Mouse (Mus musculus) Patski (cell line): ENCODE data around the gene Zfp952. TPM values are rescaled to one million over a fixed set of nuclear protein-coding genes. Genes with fewer than 3 reads are reported as not detected.
A peak's percentile ranks its signal among the peaks of the same experiment; 100 is the strongest.
"Not testable (repeated sequence)": the region's sequence is repeated elsewhere in the genome, so short reads cannot be mapped to it uniquely, and the experiment has no call there.

Experiments used
- ATAC-seq: fragments of 100-300 bp; one replicate; pipeline ENCODE4 v1.8.0; 2021
- CTCF ChIA-PET: fragments of 350-600 bp; sonication (Branson Sonifier 250); formaldehyde crosslinking; loops from one replicate; lab custom pipeline; 2022; ENCODE audit warnings: inconsistent platforms; lab: Charles Lee
- POLR2A ChIA-PET: fragments of 350-600 bp; sonication (Branson Sonifier 250); formaldehyde crosslinking; loops from one replicate; lab custom pipeline; 2022; ENCODE audit warnings: antibody characterized with exemption, inconsistent platforms; lab: Charles Lee
- DNase-seq: peaks from one replicate; pipeline ENCODE4 v3.0.0-alpha.2; 2011; ENCODE audit warnings: low read depth, low spot score
- H3K27me3 ChIP-seq: fragments of 371-371 bp; one replicate; pipeline ENCODE4 v1.5.1; 2021
- CTCF ChIP-seq: fragments of 100-300 bp; IDR thresholded peaks from one replicate; pipeline ENCODE4 v1.5.1; 2021
- in situ Hi-C: fragments of 300-500 bp; cut with MboI; formaldehyde crosslinking; loops from 3 replicates; pipeline ENCODE4 v1.11.1; 2018; ENCODE audit warnings: low pct_unique_long_range_greater_than_20kb, mixed read lengths
- polyA plus RNA-seq: library from polyadenylated mRNA; unstranded; gene quantifications from one replicate; pipeline ENCODE4 v1.2.3, GENCODE M21; 2021

Zfp952 gene
- polyA plus RNA-seq, 1 experiment from 2014 or later: 7.8 TPM

GRCm38 (mm10) chr17:32981361-32981760 is 11.6 kb upstream of the Zfp952 start:
- no peak for TF ChIP-seq CTCF
- ATAC-seq (no peak), DNase-seq (no peak)
- H3K27me3 ChIP-seq: no peaks in the 10 kb centered on the region
- ChIA-PET CTCF (interaction anchor here (1.2 kb wide), 1 partner anchor 13 kb away, joined by 4 read pairs; no protein-coding TSS in a partner anchor), POLR2A (interaction anchor here (0.6 kb wide), 1 partner anchor 53 kb away, joined by 3 read pairs; no protein-coding TSS in a partner anchor)
- in situ Hi-C loops: no loop called here

- ChIA-PET POLR2A (interaction anchor here (0.5 kb wide), 1 partner anchor 20 kb away, joined by 3 read pairs; no protein-coding TSS in a partner anchor), CTCF (no interaction called here)
- DNase-seq (no peak), ATAC-seq (no peak)
- no peaks in the 10 kb centered on the region for H3K27me3 ChIP-seq
- in situ Hi-C loops: no loop called here
- TF ChIP-seq CTCF: no peak
These were observed 6.6 kb upstream of the Zfp952 start for GRCm38 (mm10) chr17:32986301-32986700.

- in situ Hi-C loops: no loop called here
- no peak for DNase-seq
- ChIA-PET POLR2A (no interaction called here), CTCF (interaction anchor here (0.6 to 1.9 kb wide), 7 partner anchors 8 to 43 kb away, joined by 3 to 6 read pairs (median 4); partner anchors contain the start of gene Zfp472)
- TF ChIP-seq CTCF: peak; percentile 59
- ATAC-seq: no peak
- no peaks in the 10 kb centered on the region for H3K27me3 ChIP-seq
These were observed 797 bp upstream of the Zfp952 start for GRCm38 (mm10) chr17:32991965-32992698.

- TF ChIP-seq CTCF: no peak
- POLR2A ChIA-PET: no interaction called here
- DNase-seq (no peak), ATAC-seq (no peak)
- CTCF ChIA-PET: no interaction called here
- in situ Hi-C loops: no loop called here
- no peaks in the 10 kb centered on the region for H3K27me3 ChIP-seq
These were observed 5.6 kb downstream of the Zfp952 start for GRCm38 (mm10) chr17:32998492-32998891.

GRCm38 (mm10) chr17:33008337-33008736 is 15.4 kb downstream of the Zfp952 start:
- ATAC-seq (no peak), DNase-seq (no peak)
- CTCF ChIA-PET: no interaction called here
- H3K27me3 ChIP-seq: no peaks in the 10 kb centered on the region
- in situ Hi-C loops: no loop called here
- TF ChIP-seq CTCF: peak; percentile 36
- POLR2A ChIA-PET: no interaction called here

GRCm38 (mm10) chr17:33020434-33020833 is 27.5 kb downstream of the Zfp952 start:
- CTCF ChIA-PET, ATAC-seq, DNase-seq, in situ Hi-C loops, POLR2A ChIA-PET, H3K27me3 ChIP-seq: not testable (repeated sequence)

GRCm38 (mm10) chr17:33032376-33032775 is 39.4 kb downstream of the Zfp952 start:
- ATAC-seq (no peak), DNase-seq (no peak)
- TF ChIP-seq CTCF: no peak
- H3K27me3 ChIP-seq: peaks cover 9% of the 10 kb centered on the region
- POLR2A ChIA-PET: interaction anchor here (0.7 kb wide), 1 partner anchor 55 kb away, joined by 3 read pairs; no protein-coding TSS in a partner anchor
- in situ Hi-C loops: no loop called here
- CTCF ChIA-PET: interaction anchor here (1.0 kb wide), 1 partner anchor 38 kb away, joined by 3 read pairs; no protein-coding TSS in a partner anchor

- peak; percentile 54 for TF ChIP-seq CTCF
- ChIA-PET POLR2A (no interaction called here), CTCF (interaction anchor here (0.7 to 1.0 kb wide), 2 partner anchors 39 to 118 kb away, joined by 3 read pairs; no protein-coding TSS in a partner anchor)
- peak; percentile 99 for ATAC-seq
- in situ Hi-C loops: no loop called here
- peaks cover 9% of the 10 kb centered on the region for H3K27me3 ChIP-seq
- DNase-seq: peak; percentile 61
These were observed 40.3 kb downstream of the Zfp952 start, which contains the start of gene Zfp763 for GRCm38 (mm10) chr17:33032900-33033891. TSS of gene Zfp763 (minus strand) at chr17:33033402.

Other genes starting within 250 kb of the Zfp952 start
- gene Zfp871, start 204.8 kb upstream of the Zfp952 start, polyA plus RNA-seq: 18.3 TPM
- 0.33 TPM for gene Zfp811, start 183.2 kb upstream of the Zfp952 start, polyA plus RNA-seq
- 8.6 TPM for gene Zfp799, start 162.9 kb upstream of the Zfp952 start, polyA plus RNA-seq
- 6.5 TPM for gene Zfp870, start 101.5 kb upstream of the Zfp952 start, polyA plus RNA-seq
- not detected for gene Cyp4f14, start 75.8 kb upstream of the Zfp952 start, polyA plus RNA-seq
- gene Cyp4f13, start 45.7 kb upstream of the Zfp952 start, polyA plus RNA-seq: 33.0 TPM
- 3.8 TPM for gene Zfp472, start 27.3 kb upstream of the Zfp952 start, polyA plus RNA-seq
- 5.5 TPM for gene Zfp763, start 40.3 kb downstream of the Zfp952 start, polyA plus RNA-seq
- gene 4921501E09Rik, start 74.9 kb downstream of the Zfp952 start, polyA plus RNA-seq: not detected
- gene Zfp563, start 96.2 kb downstream of the Zfp952 start, polyA plus RNA-seq: 8.0 TPM
- not detected for gene Morc2b, start 146.6 kb downstream of the Zfp952 start, polyA plus RNA-seq
- not detected for gene Olfr55, start 175.3 kb downstream of the Zfp952 start, polyA plus RNA-seq
- gene Olfr239, start 198.2 kb downstream of the Zfp952 start, polyA plus RNA-seq: not detected
- not detected for gene Olfr1564, start 228.6 kb downstream of the Zfp952 start, polyA plus RNA-seq